Mouse (Mus musculus) heart, adult 2 months (tissue): ENCODE measurements around the gene Ccdc85b.
A peak's percentile ranks its signal among the peaks of the same experiment; 100 is the strongest.
"Not testable (repeated sequence)": the region's sequence is repeated elsewhere in the genome, so short reads cannot be mapped to it uniquely, and the experiment has no call there.

ENCODE experiments used
- CTCF ChIP-seq: fragments of 200-600 bp; IDR thresholded peaks from 2 replicates; pipeline ENCODE4 v1.8.1; 2022; ENCODE audit warnings: antibody characterized with exemption, mild to moderate bottlenecking, moderate library complexity
- POLR2A ChIP-seq: fragments of 200-500 bp; IDR thresholded peaks from 2 replicates; pipeline ENCODE4 v1.6.1; 2011; ENCODE audit warnings: mild to moderate bottlenecking, low read depth, low read length, control low read depth; ENCODE audit not compliant: insufficient read depth

DNA sequence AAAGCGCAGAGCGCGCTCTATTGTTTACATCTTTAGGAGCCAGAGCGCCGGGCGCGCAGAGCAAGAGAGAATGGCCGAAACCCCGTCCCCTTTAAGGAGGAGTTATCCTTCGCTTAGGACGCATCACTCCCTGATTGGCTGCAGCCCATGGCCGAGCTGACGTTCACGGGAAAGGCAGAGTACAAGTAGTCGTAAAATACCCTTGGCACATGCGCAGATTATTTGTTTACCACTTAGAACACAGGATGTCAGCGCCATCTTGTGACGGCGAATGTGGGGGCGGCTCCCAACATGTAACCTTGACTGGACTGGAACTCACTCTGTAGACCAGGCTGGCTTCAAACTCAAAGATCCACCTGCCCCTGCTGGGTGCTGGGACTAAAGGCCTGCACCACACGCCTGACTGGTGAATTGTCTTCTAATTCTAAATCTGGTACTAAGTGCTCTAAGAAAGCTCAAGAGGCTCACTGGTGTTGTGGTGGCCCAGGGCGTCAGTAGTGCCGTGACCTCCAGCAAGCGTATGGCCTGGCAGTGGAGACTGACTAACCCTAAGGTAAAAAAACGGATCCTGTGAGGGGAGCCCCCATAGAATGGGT is 51.1 kb downstream of the Ccdc85b start:
- not testable (repeated sequence) for TF ChIP-seq CTCF
- TF ChIP-seq POLR2A = peak; percentile 87
